Mouse (Mus musculus): Measurements from ENCODE around the gene Ly6g6f.
A peak's percentile ranks its signal among the peaks of the same experiment; 100 is the strongest.
"Not testable (repeated sequence)": the region's sequence is repeated elsewhere in the genome, so short reads cannot be mapped to it uniquely, and the experiment has no call there.

Ly6g6f gene

DNA sequence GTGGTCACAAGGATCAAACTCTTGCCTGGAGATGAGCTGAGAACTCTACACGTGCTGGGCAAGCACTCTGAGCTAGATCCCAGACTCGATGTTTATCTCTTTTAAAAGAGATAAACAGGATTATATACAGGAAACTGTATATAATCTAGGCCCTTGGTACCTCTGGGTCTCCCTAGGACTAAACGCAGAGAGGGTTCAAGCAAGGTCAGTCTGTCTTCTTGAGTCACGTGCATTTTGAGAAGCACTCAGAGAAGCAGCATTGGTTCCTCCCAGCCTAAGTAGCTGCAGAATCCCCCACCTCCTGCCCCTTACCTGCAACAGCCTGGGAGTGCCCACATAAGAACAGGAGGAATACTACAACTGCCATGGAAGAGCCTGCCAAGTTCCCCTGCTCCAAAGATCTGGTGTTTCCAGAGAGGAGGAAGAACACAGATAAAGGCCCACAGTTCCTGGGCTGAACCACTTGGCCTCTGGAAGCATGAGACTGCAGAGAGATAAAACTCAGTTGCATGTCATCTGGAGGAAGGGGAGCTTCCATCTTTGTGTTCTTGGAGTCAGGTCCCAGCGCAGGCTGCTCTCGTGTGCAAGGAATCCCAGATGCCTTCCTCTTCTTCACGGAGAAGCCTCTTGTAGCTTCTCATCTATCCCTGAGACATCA lies at the start of gene Ly6g6f:
Gene Ly6g6f, minus strand, starts transcription at position 403 of the 658 bp plus-strand sequence.
- no peak for DNase-seq

DNA sequence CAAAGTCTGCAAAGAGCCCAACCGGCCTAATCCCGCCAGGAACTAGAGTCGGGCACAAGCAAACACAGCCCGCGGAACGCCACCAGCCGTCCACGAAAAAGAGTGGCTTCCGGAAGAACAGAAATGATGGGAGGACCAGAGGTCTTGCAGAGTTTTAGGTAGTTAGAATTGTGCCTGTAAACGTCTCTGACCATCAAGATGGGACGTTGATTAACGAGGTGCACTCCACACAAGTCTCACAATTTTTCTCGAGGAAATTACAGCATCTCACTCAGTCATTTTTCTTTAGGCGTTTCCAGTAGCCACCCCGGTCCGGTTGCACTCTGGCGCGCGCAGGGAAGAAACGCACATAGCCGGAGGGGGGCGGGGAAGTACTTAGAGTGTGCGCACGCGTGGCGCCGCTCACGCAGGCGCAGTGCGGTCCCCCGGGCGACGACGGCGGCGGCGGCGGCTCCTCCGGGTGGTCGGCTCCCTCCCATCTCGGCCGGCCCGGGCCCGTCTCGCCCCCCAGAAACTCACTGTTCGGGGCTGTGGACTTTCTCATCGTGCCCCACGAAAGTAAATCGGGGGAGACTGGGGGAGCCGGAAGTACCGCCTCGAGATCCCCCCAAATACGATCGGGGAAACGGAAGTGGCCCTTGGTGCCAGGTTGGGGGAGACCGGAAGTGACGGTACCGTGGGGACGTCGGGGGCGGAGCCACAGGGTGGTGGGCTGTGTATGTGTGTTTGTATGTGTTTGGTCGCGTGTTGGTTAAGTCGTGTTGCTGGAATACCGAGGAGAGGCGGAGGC lies 49.6 kb upstream of the Ly6g6f start, which contains the start of gene Bag6:
Gene Bag6, plus strand, starts transcription at position 378 of the 790 bp plus-strand sequence.
- DNase-seq: peak; percentile 96

DNA sequence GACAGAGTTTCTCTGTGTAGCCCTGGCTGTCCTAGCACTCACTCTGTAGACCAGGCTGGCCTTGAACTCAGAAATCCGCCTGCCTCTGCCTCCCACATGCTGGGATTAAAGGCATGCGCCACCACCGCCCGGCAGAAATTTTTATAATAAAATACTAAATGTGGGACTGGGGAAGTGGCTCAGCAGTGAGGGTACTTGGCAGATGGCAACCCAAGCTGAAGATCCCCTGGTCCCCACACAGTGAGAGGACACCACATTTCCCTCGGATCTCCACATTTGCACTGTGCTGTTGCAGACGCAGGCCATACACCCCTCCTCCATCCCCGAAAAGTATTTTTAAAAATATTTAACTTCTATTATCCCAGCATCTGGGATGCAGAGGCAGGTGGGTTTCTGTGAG lies 48.1 kb upstream of the Ly6g6f start:
- DNase-seq: no peak

DNA sequence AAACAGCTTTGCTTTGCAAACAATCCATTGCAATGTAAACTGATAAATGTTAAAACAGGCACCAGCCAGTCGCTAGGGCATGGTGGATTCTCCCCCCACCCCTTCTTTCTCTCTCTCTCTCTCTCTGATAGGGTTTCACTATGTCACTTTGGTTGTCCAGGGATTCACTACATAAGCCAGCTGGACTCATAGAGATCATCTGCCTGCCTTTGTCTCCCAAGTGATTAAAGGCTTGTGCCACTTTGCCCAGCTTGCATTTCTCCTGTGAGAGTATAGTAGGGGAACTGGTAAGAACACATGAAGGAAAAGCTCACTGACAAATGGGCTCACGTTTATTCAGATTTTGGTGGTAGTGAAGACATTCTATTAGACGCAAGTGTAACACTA lies 46.8 kb upstream of the Ly6g6f start:
- DNase-seq: no peak

DNA sequence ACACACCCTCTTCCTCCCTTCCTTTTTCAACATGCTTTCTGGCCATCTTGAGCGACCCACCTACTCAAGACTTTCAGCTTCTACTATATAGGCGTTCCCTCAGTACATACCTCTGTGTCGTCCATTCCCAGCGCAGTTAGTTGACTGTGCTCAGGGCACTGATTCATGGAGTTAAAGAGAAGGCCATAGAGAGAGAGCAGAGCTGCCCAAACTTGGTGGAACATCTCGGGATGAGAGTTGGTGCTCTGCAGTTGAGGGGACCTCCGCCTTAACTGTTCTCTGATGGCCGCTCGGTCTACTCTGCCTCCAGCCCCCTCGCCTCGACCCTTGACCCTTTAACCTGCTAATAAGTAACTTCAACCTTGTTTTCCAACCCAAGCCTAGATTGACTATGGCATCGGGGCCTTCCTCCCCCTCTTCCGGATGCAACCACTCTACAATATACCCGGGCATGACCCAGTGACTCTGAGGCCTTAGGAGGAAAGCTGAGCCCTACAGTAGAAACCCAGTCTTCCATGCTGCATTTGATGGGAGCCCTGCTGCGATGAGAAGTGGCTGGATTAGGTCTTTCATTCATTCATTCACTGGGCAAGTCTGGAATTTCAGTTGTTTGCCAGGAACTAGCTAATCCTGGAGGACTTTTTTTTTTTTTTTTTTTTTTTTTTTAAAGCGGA lies 46.2 kb upstream of the Ly6g6f start, which contains the start of gene Apom:
Gene Apom, minus strand, starts transcription at position 551 of the 674 bp plus-strand sequence.
- DNase-seq: peak; percentile 70

DNA sequence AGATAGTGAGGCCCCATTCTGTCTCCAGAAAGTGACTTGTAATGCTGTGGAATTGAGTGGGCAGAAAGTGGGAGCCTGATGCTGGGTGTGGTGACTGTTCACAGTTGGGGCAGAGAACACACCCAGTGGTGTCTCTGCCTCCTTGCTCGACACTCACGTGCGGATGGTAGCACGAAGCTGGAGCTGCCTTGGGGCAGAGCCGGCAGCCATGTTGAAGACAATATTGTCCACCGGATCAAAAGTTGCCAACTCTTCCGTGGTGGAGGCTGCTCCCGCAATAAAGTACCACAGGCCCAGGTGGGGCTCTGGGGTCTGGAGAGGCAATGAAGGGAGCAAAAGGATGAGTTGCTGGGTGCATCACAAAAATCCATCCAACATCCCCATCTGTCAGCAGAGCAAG lies 45.6 kb upstream of the Ly6g6f start:
- DNase-seq: no peak

DNA sequence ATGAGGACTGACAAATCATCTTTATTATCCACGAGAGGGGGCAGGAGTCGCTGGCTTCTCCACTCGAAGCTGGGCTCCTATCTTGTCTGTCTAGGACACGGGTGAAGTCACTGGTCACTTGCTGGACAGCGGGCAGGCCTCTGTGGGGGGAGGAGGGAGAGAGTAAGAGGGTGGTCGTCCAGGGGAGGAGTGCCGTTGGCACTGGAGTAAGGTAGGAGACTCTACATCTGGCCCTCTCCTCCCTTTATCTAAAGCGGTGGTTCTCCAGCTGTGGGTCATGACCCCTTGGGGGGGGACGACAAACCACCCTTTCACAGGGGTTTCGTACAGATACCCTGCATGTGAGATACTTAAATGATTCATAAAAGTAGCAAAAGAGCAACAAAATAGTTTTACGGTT lies 43.6 kb upstream of the Ly6g6f start:
- no peak for DNase-seq

DNA sequence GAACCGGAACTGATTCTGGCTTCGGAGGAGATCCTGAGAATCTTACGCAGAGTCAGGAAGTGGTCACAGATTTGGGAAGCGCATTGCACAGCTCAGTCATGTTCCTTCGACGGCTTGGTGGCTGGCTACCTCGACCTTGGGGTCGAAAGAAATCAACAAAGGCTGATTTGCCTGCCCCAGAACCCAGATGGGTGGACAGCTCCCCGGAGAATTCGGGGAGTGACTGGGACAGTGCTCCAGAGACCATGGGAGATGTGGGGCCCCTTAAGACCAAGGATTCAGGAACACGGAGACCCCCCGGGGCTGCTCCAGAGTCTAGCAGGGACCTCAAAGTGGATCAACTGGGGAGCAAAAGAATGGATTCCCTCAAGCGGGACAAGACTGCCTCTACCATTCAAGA lies 41.6 kb upstream of the Ly6g6f start:
- no peak for DNase-seq

DNA sequence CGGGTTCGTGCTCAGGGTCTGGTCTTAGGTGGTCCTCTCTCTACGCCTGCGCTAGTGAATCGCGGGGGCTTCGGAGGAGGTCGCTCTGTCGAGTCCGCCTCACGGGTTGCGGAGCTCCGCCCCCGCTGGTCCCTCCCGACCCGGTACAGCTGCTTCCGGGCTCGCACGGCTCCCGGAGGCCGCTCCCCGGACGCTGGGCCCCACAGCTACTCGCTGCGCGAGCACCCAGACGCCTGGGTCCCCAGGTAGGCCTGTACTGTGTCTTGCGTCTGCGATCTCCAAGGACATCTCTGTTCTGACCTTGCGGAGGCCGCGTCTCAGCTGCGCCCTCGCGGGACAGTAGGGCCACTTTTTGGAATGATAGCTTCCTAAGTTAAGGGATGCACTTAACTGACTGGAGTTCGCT lies 40.8 kb upstream of the Ly6g6f start, which contains the start of gene D17H6S53E:
Gene D17H6S53E, plus strand, starts transcription at position 168 of the 406 bp plus-strand sequence.
- peak; percentile 74 for DNase-seq

DNA sequence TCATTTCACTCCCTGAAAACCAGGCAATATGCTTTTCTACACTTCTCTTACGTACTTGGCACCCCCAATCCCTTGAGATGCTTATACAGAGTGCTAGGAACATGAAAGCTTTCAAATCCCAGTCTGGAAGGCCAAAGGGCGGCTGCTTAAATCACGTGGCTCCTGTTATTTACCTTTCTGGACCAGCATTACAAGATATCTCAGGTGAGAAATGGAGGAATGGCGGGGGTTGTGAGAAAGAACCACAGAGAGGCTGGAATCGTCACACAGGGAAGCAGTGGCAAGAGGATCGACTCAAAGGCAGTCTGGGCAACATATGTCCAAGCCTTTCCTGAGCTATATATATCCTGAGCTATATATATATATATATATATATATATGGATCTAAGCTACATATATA lies 40.2 kb upstream of the Ly6g6f start:
- no peak for DNase-seq

DNA sequence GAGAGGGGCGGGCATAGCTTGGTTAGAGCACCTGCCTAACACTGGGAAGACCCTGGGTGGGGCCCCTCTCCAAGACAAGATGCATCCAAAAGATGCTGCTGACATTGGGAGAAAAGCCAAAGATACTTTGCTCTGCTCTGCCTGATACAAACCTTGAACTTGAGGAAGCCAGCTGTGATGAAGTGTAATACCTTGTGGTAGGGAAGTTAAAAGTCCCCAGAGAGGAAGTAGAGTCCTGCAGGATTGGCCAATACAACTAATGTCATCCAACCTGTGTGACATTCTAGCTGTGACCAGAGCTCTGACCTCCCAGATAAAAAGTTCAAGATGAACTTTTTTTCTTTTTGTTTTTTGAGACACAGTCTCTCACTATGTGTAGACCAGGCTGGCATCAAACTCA lies 39.7 kb upstream of the Ly6g6f start:
- DNase-seq: no peak

DNA sequence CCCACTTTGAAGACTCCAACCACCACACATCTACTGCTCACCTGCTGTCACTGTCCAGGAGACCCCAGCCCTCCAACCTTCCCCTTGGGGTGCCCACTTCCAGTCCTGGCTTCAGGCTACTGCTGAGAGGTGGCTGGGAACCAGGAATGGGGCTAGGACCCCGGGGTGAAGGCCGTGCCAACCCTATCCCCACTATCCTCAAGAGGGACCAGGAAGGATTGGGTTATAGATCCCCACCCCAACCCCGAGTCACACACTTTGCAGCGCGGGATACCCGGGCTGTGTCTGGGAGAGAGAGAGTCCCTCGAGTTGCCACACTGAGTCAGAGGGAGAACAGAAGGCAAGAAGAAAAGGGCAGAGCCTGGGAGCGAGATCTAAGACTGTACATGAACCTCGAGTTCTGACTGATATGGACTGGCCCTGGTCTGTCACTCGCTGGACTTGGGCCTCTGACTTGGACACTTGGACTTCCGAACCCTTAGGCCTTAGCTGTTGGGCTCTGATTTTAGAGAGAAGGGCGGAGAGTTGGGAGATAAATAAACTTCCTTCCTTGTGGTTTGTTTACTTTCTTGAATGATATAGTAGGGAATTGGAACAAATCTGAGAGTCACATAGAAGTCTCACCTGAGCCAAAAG lies 39.0 kb upstream of the Ly6g6f start:
- peak; percentile 55 for DNase-seq

DNA sequence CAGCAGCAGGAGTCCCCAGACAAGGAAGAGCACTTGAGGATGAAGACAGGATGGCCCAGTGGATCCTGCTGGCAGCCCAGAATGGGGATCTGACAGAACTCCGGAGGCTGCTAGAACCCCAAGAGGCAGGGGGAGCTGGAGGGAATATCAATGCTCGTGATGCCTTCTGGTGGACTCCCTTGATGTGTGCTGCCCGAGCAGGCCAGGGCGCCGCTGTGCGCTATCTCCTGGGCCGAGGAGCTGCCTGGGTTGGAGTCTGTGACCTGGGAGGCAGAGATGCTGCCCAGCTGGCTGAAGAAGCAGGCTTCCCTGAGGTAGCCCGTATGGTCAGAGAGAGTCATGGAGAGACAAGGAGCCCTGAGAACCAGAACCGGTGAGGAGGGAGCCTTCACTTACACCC lies 37.9 kb upstream of the Ly6g6f start:
- not testable (repeated sequence) for DNase-seq

DNA sequence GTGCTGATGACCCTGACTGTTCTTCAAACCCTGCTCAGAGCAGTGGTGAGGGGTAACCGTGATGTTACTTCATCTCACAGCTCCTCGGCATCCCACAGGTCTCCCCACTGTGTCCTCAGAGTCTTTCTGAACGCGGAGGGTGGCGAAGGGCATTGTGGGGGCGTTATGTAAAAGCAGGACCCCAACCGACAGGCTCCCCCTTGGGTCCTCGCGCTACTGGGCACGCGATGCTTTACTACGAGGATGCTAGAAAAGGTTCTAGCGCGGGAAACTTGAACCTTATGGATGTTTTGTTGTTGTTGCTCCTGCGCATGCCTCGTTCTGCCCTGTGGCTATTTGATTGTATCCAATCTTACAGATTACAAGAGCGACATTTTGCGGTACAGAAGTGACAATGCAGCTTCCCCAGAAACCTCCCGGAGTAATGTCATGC lies 36.5 kb upstream of the Ly6g6f start, which contains the start of gene Csnk2b:
Gene Csnk2b, minus strand, starts transcription at position 183 of the 433 bp plus-strand sequence.
- peak; percentile 69 for DNase-seq

DNA sequence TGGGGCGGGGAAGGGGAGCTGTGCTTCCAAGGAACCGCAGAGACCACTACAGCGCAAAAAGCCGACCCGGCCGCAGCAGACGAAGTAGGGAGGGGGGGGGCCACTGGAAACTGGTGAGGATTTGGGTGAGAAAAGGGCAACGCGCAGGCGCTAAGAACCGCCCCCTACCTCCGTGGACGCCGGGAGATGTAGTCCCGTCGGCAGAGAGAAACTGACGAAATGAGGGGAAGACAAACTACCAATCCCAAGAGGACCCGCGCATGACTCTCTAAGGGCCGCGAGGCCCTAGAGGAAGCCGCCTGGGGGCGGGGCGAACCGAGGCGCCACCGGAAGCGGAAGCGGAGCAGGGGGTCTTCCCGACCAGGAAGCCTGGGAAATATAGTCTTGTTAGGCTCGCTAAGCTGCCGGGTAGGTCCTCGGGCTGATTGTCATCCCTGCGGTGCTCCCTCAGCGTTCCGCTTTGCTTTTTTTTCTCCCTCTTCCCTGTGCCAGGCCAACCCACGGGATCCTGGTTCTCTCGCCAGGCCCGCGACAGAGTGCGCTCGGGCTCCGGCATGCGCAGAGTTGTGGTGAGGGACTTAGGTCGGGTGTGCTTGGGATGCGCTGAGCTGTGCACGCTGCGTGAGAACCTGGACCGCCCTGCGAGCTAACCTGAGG lies 35.9 kb upstream of the Ly6g6f start, which contains the start of gene Gpank1:
Gene Gpank1, plus strand, starts transcription at position 313 of the 657 bp plus-strand sequence.
- DNase-seq: peak; percentile 99

DNA sequence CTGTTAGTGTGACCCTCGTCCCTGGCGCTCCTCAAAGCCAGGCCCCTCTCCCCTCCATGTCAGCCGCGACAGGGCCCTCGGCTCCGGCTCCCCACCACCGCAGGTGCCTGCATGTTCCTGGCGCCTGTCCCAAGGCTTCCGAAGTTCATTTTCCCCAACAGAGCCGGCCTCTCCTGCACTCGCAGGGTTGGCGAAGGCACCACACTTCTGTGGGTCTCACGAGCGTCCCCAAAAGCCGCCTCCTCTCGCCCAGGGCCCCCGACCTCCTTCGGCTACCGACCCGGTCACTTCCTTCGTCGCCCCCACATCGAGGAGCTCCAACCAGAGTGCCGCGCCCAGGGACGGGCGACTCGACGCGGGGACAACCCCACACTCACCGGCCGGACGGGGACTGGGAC lies 35.3 kb upstream of the Ly6g6f start:
- DNase-seq: peak; percentile 62

DNA sequence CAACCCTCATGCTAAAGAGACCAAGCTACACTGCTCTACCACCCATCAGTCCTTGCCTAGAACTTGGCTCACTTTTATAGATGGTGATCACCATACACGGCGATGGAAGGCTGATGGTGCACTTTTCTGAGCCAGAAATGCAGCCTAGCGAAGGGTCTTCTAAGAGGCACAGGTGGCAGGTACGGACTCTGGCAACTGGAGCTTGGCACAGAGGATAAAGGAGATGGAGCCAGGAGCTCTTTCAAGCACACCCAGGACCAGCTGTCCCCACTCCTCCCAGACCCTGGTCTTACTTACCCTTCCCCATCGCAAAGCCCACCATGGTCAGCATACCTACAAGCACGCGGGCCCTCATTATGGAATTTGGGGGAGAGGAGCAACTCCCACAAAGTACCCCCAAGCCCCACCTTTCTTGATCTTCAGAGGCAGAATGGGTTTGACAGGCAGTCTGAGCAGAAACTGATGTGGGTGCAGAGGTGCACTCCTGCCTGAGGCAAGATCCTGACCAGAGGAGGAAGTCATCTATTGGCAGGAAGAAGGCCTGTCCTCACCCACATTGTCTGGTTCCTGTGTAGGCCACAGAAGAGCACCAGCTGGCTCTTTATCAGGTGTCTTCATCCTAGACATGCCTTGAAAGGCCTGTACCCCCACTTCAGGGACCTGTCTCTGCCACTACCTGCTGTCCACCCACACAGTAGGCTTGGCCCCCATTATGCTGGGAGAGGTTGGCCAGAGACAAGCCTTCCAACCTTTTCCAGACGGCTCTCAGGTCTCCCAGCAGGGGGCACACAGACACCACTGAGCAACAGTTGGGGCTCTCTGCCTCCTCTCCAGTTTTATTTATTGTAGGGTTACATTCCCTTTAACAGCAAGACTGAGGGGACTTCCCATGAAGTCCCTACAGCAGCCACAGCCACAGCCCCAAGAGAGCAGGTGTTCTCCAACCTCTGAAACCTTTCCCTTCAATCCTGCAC lies 29.9 kb upstream of the Ly6g6f start, which contains the start of gene Ly6g5b:
Gene Ly6g5b, minus strand, starts transcription at position 383 of the 974 bp plus-strand sequence.
- DNase-seq: no peak

DNA sequence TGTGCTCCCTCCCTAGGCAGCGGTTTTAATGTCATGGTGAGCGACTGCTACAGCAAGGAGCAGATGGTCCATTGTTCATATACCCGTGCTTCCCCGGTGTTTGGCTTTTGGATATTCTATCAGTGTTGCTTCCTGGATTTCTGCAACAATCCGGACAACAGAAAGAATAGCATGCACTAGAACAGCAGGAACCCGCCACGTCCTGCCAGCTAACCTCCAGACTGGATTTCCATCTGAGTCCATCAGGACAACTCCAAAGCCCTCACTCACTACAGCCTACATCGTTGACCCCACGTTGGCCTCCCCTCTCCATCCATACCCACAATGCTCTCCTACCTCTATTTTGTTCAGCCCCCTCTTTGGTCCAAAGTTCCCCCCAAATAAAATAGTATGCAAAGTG lies 26.4 kb upstream of the Ly6g6f start:
- no peak for DNase-seq

DNA sequence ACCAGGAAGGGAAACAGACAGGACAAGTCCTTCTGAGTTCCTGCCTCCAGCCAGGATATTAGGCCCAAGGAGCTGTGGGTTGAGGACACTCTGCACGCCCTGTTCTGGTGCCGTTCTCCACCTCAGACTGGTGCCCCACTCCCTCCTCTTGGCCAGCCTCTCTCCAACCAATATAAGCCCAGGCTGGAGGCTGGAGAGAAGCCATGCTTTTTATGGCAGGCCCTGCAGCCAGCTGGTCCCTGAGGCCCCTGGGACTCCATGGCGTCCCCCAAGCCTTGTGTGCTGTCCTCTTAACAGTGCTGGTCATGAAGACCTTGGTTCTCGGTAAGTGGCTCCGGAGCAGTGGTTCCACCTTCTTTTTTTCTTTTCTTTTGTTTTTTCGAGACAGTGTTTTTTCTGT lies 22.7 kb upstream of the Ly6g6f start, which contains the start of gene Ly6g5c:
Gene Ly6g5c, plus strand, starts transcription at position 183 of the 400 bp plus-strand sequence.
- no peak for DNase-seq

DNA sequence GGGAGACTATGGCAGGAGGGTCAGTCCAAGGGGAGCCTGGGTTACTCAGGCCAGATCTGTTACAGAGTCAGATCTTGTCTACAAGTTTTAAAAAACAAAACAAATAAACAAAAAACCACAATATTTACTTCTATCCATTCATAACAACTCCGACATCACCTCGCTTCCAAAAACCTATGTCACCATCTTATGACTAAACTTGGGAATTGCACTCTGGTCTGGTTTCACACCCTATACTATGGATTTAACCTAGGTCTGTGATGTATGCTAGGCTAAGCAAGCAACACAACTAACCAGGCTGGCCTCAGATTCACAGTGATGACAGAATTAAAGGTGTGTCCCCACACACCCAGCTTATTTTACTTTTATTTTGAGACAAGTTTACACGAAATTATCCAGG lies 21.1 kb upstream of the Ly6g6f start:
- no peak for DNase-seq

Measured in kidney, adult 9 months (tissue).